Mouse (Mus musculus) MEL (cell line): ENCODE data around the gene Ablim1. TPM values are rescaled to one million over a fixed set of nuclear protein-coding genes. Genes with fewer than 3 reads are reported as not detected.

Experiments
- DNase-seq: peaks from one replicate; pipeline ENCODE4 v3.0.0; 2011; ENCODE audit warnings: low read depth, low spot score
- H3K27ac ChIP-seq: 2 replicates; pipeline ENCODE4 v1.5.1; 2012; ENCODE audit warnings: low read depth, mild to moderate bottlenecking, control low read depth, low read length, moderate library complexity; ENCODE audit not compliant: control insufficient read depth
- H3K27me3 ChIP-seq, 2 experiments: fragments of 150-350 bp in 1 of 2; sonication (generic) in 1 of 2; 2 replicates each; pipeline ENCODE4 v1.6.1; 2012; ENCODE audit warnings: low read length in 2 of 2, mild to moderate bottlenecking in 2 of 2, improper control_type of control experiment in 1 of 2, moderate library complexity in 1 of 2; ENCODE audit not compliant: insufficient read depth in 2 of 2, control insufficient read depth in 1 of 2
- H3K36me3 ChIP-seq, 2 experiments: 2 replicates each; pipeline ENCODE4 v1.6.1; 2012 to 2014; ENCODE audit warnings: low read length in 2 of 2, improper control_type of control experiment in 1 of 2, inconsistent platforms in 1 of 2, mild to moderate bottlenecking in 1 of 2; ENCODE audit not compliant: insufficient read depth in 2 of 2, control insufficient read depth in 1 of 2
- H3K4me1 ChIP-seq, 2 experiments: fragments of 150-350 bp in 1 of 2; sonication (generic) in 1 of 2; 2 replicates each; pipeline ENCODE4 v1.6.1; 2012; ENCODE audit warnings: low read length in 2 of 2, improper control_type of control experiment in 1 of 2, mild to moderate bottlenecking in 1 of 2; ENCODE audit not compliant: insufficient read depth in 2 of 2, control insufficient read depth in 1 of 2
- H3K4me3 ChIP-seq, 2 experiments: fragments of 150-350 bp in 1 of 2; sonication (generic) in 1 of 2; 2 replicates each; pipeline ENCODE4 v1.5.1; 2012; ENCODE audit warnings: low read depth in 2 of 2, low read length in 2 of 2, mild to moderate bottlenecking in 2 of 2, moderate library complexity in 2 of 2, control low read depth in 1 of 2, improper control_type of control experiment in 1 of 2; ENCODE audit not compliant: control insufficient read depth in 1 of 2, insufficient read depth in 1 of 2
- H3K79me2 ChIP-seq: 2 replicates; pipeline ENCODE4 v1.6.1; 2012; ENCODE audit warnings: mild to moderate bottlenecking, low read length, moderate library complexity; ENCODE audit not compliant: control insufficient read depth, poor library complexity, insufficient read depth
- H3K9ac ChIP-seq: 2 replicates; pipeline ENCODE4 v1.6.1; 2012; ENCODE audit warnings: low read depth, mild to moderate bottlenecking, control low read depth, low read length, moderate library complexity; ENCODE audit not compliant: control insufficient read depth, poor library complexity, severe bottlenecking
- H3K9me3 ChIP-seq: fragments of 150-350 bp; sonication (generic); replicated peaks from 2 replicates; pipeline ENCODE4 v1.6.1; 2012; ENCODE audit warnings: mild to moderate bottlenecking, low read length, improper control_type of control experiment, moderate library complexity; ENCODE audit not compliant: insufficient read depth
- CHD1 ChIP-seq: IDR thresholded peaks from 2 replicates; pipeline ENCODE4 v1.6.1; 2012; ENCODE audit warnings: low read depth, mild to moderate bottlenecking, inconsistent platforms, low read length, improper control_type of control experiment
- CHD2 ChIP-seq: IDR thresholded peaks from 2 replicates; pipeline ENCODE4 v1.6.1; 2011; ENCODE audit warnings: low read length, improper control_type of control experiment
- CTCF ChIP-seq, 3 experiments: IDR thresholded peaks in 2 of 3; conservative IDR thresholded peaks in 1 of 3; 2 replicates each; pipeline ENCODE4 v1.5.1; 2011 to 2012; ENCODE audit warnings: low read length in 3 of 3, low read depth in 2 of 3, mild to moderate bottlenecking in 2 of 3, improper control_type of control experiment in 1 of 3, inconsistent platforms in 1 of 3, mixed read lengths in 1 of 3, moderate library complexity in 1 of 3; ENCODE audit not compliant: control insufficient read depth in 1 of 3, insufficient read depth in 1 of 3, poor library complexity in 1 of 3, severe bottlenecking in 1 of 3
- ELF1 ChIP-seq: IDR thresholded peaks from 2 replicates; pipeline ENCODE4 v1.6.1; 2014; ENCODE audit warnings: low read depth, mild to moderate bottlenecking, inconsistent platforms, low read length, improper control_type of control experiment, moderate library complexity
- ETS1 ChIP-seq: IDR thresholded peaks from 2 replicates; pipeline ENCODE4 v1.6.1; 2012; ENCODE audit warnings: low read depth, mild to moderate bottlenecking, inconsistent platforms, low read length, improper control_type of control experiment, moderate library complexity
- GABPA ChIP-seq: IDR thresholded peaks from 2 replicates; pipeline ENCODE4 v1.6.1; 2012; ENCODE audit warnings: low read depth, mild to moderate bottlenecking, inconsistent platforms, low read length, improper control_type of control experiment, moderate library complexity
- JUND ChIP-seq: IDR thresholded peaks from 2 replicates; pipeline ENCODE4 v1.6.1; 2011; ENCODE audit warnings: low read depth, mild to moderate bottlenecking, improper control_type of control experiment, low read length
- MAX ChIP-seq: IDR thresholded peaks from 2 replicates; pipeline ENCODE4 v1.6.1; 2011; ENCODE audit warnings: low read length, improper control_type of control experiment
- MAZ ChIP-seq: IDR thresholded peaks from 2 replicates; pipeline ENCODE4 v1.6.1; 2012; ENCODE audit warnings: low read depth, mild to moderate bottlenecking, inconsistent platforms, low read length, improper control_type of control experiment
- MEF2A ChIP-seq: IDR thresholded peaks from 2 replicates; pipeline ENCODE4 v1.6.1; 2014; ENCODE audit warnings: low read depth, mild to moderate bottlenecking, inconsistent platforms, low read length, improper control_type of control experiment; ENCODE audit not compliant: poor library complexity, insufficient replicate concordance, severe bottlenecking; ENCODE audit errors: extremely low read depth
- NRF1 ChIP-seq: IDR thresholded peaks from 2 replicates; pipeline ENCODE4 v1.6.1; 2014; ENCODE audit warnings: low read depth, mild to moderate bottlenecking, inconsistent platforms, low read length, improper control_type of control experiment, moderate library complexity; ENCODE audit not compliant: poor library complexity, insufficient read depth, severe bottlenecking
- POLR2A ChIP-seq, 2 experiments: IDR thresholded peaks; 2 replicates each; pipeline ENCODE4 v1.6.1; 2011 to 2012; ENCODE audit warnings: low read length in 2 of 2, mild to moderate bottlenecking in 2 of 2, control low read depth in 1 of 2, improper control_type of control experiment in 1 of 2, low read depth in 1 of 2, moderate library complexity in 1 of 2; ENCODE audit not compliant: control insufficient read depth in 1 of 2, insufficient read depth in 1 of 2, poor library complexity in 1 of 2
- RCOR1 ChIP-seq: IDR thresholded peaks from 2 replicates; pipeline ENCODE4 v1.6.1; 2012; ENCODE audit warnings: low read depth, mild to moderate bottlenecking, inconsistent platforms, low read length, improper control_type of control experiment
- SIN3A ChIP-seq: IDR thresholded peaks from 2 replicates; pipeline ENCODE4 v1.6.1; 2012; ENCODE audit warnings: low read length, improper control_type of control experiment, inconsistent platforms
- SMC3 ChIP-seq: IDR thresholded peaks from 2 replicates; pipeline ENCODE4 v1.6.1; 2011; ENCODE audit warnings: low read depth, low read length, improper control_type of control experiment
- TCF12 ChIP-seq: IDR thresholded peaks from 2 replicates; pipeline ENCODE4 v1.6.1; 2014; ENCODE audit warnings: low read depth, mild to moderate bottlenecking, inconsistent platforms, low read length, improper control_type of control experiment, moderate library complexity
- UBTF ChIP-seq: IDR thresholded peaks from 2 replicates; pipeline ENCODE4 v1.6.1; 2012; ENCODE audit warnings: low read depth, mild to moderate bottlenecking, inconsistent platforms, low read length, improper control_type of control experiment, moderate library complexity, borderline replicate concordance; ENCODE audit not compliant: insufficient read depth
- USF2 ChIP-seq, 2 experiments: IDR thresholded peaks; 2 replicates each; pipeline ENCODE4 v1.6.1; 2011 to 2012; ENCODE audit warnings: improper control_type of control experiment in 2 of 2, low read length in 2 of 2, borderline replicate concordance in 1 of 2, inconsistent platforms in 1 of 2, low read depth in 1 of 2, mild to moderate bottlenecking in 1 of 2; ENCODE audit not compliant: insufficient read depth in 1 of 2
- ZC3H11A ChIP-seq: IDR thresholded peaks from 2 replicates; pipeline ENCODE4 v1.6.1; 2012; ENCODE audit warnings: low read depth, mild to moderate bottlenecking, inconsistent platforms, low read length, improper control_type of control experiment
- ZKSCAN1 ChIP-seq: IDR thresholded peaks from 2 replicates; pipeline ENCODE4 v1.6.1; 2012; ENCODE audit warnings: low read depth, mild to moderate bottlenecking, inconsistent platforms, low read length, improper control_type of control experiment, moderate library complexity
- ZNF384 ChIP-seq: IDR thresholded peaks from 2 replicates; pipeline ENCODE4 v1.6.1; 2012; ENCODE audit warnings: low read depth, mild to moderate bottlenecking, inconsistent platforms, low read length, improper control_type of control experiment
- polyA plus RNA-seq, 2 experiments: library from polyadenylated mRNA; stranded (reverse) in 1 of 2; unstranded in 1 of 2; fragments of >175 nt in 1 of 2; fragments of >200 nt in 1 of 2; gene quantifications; 2 replicates each; pipeline versions ENCODE4 v1.2.1 to v1.2.4; 2012; ENCODE audit warnings: low replicate concordance in 2 of 2, low read depth in 1 of 2; ENCODE audit not compliant: insufficient read length in 2 of 2, insufficient read depth in 1 of 2, missing spikeins in 1 of 2
- total RNA-seq: library from RNA; depleted of rRNA; stranded (reverse); fragments of 300-350 nt; gene quantifications from 2 replicates; pipeline ENCODE4 v1.2.3, GENCODE M21; 2012

Ablim1 gene
- total and polyA plus RNA-seq, 3 experiments, result not detected

DNA sequence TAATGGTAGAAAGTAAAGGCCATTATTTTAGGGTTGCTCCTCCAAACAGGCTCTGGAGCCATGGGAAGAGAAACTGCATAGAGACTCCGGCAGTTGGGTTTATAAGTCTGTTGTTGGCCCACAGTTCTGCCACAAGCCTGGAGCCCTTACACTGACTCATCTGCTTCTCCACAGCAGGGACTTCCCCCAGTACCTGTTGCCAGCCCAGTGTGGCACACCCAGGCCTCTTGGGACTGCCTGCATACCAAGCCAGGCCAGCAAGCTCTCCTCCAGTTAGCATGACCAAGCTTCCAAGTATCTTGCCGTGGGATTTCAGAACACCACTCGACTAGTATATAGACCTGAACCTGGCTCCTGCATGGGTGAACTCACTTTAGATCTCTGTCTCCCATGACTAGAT, 299.9 kb downstream of the Ablim1 start:
- Histone ChIP-seq H3K9ac (no peak overlapping the region), H3K79me2 (no peaks in the 10 kb centered on the region), H3K4me3 (no peak overlapping the region), H3K27ac (no peak overlapping the region), H3K36me3 (no peaks in the 10 kb centered on the region), H3K4me1 (no peaks in the 10 kb centered on the region), H3K9me3 (no peaks in the 10 kb centered on the region), H3K27me3 (no peaks in the 10 kb centered on the region)
- no peak for TF ChIP-seq ETS1
- no peak for TF ChIP-seq JUND
- TF ChIP-seq MAZ, result no peak
- no peak for TF ChIP-seq ZNF384
- no peak for TF ChIP-seq CTCF (IDR thresholded peaks at IDR 0.05 in 2 of 3, conservative IDR thresholded peaks at IDR 0.05 in 1 of 3; ENCODE audit: control insufficient read depth in 1 of 3, insufficient read depth in 1 of 3, low read depth in 2 of 3, low read length in 3 of 3, poor library complexity in 1 of 3, severe bottlenecking in 1 of 3)
- TF ChIP-seq CHD2, result no peak
- TF ChIP-seq MEF2A, result no peak
- TF ChIP-seq NRF1, result no peak
- DNase-seq, result no peak

DNA sequence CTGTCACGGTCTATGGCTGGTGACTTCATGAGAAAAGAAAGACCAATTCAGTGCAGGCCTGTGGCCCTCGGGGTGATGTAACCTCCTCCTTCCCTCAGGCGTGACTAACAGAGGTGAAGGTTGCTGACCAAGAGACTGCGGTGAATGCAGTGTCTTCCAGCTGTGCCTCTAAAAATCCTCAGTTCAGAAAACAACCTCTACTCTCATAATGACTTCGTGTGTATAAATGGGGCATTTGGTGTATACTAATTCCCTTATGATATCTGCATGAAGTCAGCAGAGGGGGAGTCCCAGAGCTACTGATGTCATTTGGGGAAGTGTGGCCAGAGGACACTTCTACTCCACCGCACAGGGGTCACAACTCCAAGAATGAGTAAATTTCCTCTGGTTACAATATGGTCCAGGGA, 301.4 kb downstream of the Ablim1 start:
- Histone ChIP-seq H3K27ac (no peak overlapping the region), H3K27me3 (no peaks in the 10 kb centered on the region; a peak in 1 of 4 replicates), H3K4me1 (no peaks in the 10 kb centered on the region)
- DNase-seq, result no peak
- TF ChIP-seq CHD1 (no peak), SIN3A (no peak), ZKSCAN1 (no peak)
- TF ChIP-seq, all 39 proteins: peak for 0
- Histone ChIP-seq H3K4me3 (no peak overlapping the region), H3K9ac (no peak overlapping the region), H3K36me3 (no peaks in the 10 kb centered on the region), H3K79me2 (no peaks in the 10 kb centered on the region), H3K9me3 (no peaks in the 10 kb centered on the region)

- H3K9me3 ChIP-seq, result no peaks in the 10 kb centered on the region
- no peaks in the 10 kb centered on the region; a peak in 1 of 4 replicates for H3K27me3 ChIP-seq
- no peak overlapping the region for H3K9ac ChIP-seq
- H3K27ac ChIP-seq, result no peak overlapping the region
- TF ChIP-seq TCF12 (no peak), ETS1 (no peak), ZC3H11A (no peak), CHD2 (no peak), RCOR1 (no peak), UBTF (no peak), ELF1 (no peak), SMC3 (no peak), MAX (no peak), USF2 (IDR thresholded peaks at IDR 0.05; ENCODE audit: borderline replicate concordance in 1 of 2, insufficient read depth in 1 of 2, low read depth in 1 of 2, low read length in 2 of 2) (no peak), GABPA (no peak), POLR2A (IDR thresholded peaks at IDR 0.05; ENCODE audit: control insufficient read depth in 1 of 2, insufficient read depth in 1 of 2, low read depth in 1 of 2, low read length in 2 of 2, poor library complexity in 1 of 2) (no peak), CHD1 (no peak), MAZ (no peak), ZKSCAN1 (no peak)
- DNase-seq, result no peak
- no peaks in the 10 kb centered on the region for H3K4me1 ChIP-seq
- no peaks in the 10 kb centered on the region for H3K79me2 ChIP-seq
- H3K36me3 ChIP-seq, result no peaks in the 10 kb centered on the region
- no peak overlapping the region for H3K4me3 ChIP-seq
Measured at GRCm38 (mm10) chr19:57012068-57012467, 302.7 kb downstream of the Ablim1 start.
